Mouse (Mus musculus) colon, adult 2 months (tissue): ENCODE results near the gene Gm9. TPM values are rescaled to one million over a fixed set of nuclear protein-coding genes. Genes with fewer than 3 reads are reported as not detected.

Experiments used
- polyA plus RNA-seq: library from polyadenylated mRNA; depleted of rRNA; stranded (reverse); fragments of >200 nt; gene quantifications from 2 replicates; pipeline ENCODE4 v1.2.3, GENCODE M21; 2012; rRNA removed

Gene Gm9
- polyA plus RNA-seq: not detected in 2 replicates

GRCm38 (mm10) chrX:37210941-37211340 lies at the start of gene Gm9:
Gene Gm9, minus strand, starts transcription at chrX:37211041.

GRCm38 (mm10) chrX:37249619-37250018 lies 38.8 kb upstream of the Gm9 start, which contains the start of gene Rhox3a:
Gene Rhox3a, plus strand, starts transcription at chrX:37249919.

GRCm38 (mm10) chrX:37244676-37245075 lies 33.8 kb upstream of the Gm9 start, which contains the start of gene Rhox2a:
Gene Rhox2a, plus strand, starts transcription at chrX:37244976.

GRCm38 (mm10) chrX:37222158-37222557 lies 11.3 kb upstream of the Gm9 start, which contains the start of gene Rhox1:
Gene Rhox1, minus strand, starts transcription at chrX:37222258.

GRCm38 (mm10) chrX:37191105-37191743 lies 19.6 kb downstream of the Gm9 start, which contains the start of the genes Ndufa1 and Rnf113a1:
Gene Ndufa1, minus strand, starts transcription at chrX:37191163.
Gene Rnf113a1, plus strand, starts transcription at chrX:37191245.

GRCm38 (mm10) chrX:37168742-37169141 lies 42.1 kb downstream of the Gm9 start, which contains the start of gene Akap14:
Gene Akap14, minus strand, starts transcription at chrX:37168842.

Other genes starting within 250 kb of the Gm9 start
- 9.3 and 11.4 TPM in 2 replicates for gene Sept6, start 219.2 kb downstream of the Gm9 start, polyA plus RNA-seq
- not detected in 2 replicates for gene Sowahd, start 162.2 kb downstream of the Gm9 start, polyA plus RNA-seq
- gene Rpl39, start 125.6 kb downstream of the Gm9 start, polyA plus RNA-seq: 31.9 and 65.0 TPM in 2 replicates
- gene Upf3b, start 100.7 kb downstream of the Gm9 start, polyA plus RNA-seq: 1.8 and 2.5 TPM in 2 replicates
- gene Nkap, start 84.2 kb downstream of the Gm9 start, polyA plus RNA-seq: 1.3 and 1.4 TPM in 2 replicates
- gene Akap14, start 42.2 kb downstream of the Gm9 start, polyA plus RNA-seq: not detected in 2 replicates
- 258 and 356 TPM in 2 replicates for gene Ndufa1, start 19.9 kb downstream of the Gm9 start, polyA plus RNA-seq
- gene Rnf113a1, start 19.8 kb downstream of the Gm9 start, polyA plus RNA-seq: 1.6 and 1.9 TPM in 2 replicates
- gene Rhox1, start 11.2 kb upstream of the Gm9 start, polyA plus RNA-seq: not detected in 2 replicates
- not detected in 2 replicates for gene Rhox2a, start 33.9 kb upstream of the Gm9 start, polyA plus RNA-seq
- not detected in 2 replicates for gene Rhox3a, start 38.9 kb upstream of the Gm9 start, polyA plus RNA-seq
- gene Rhox4a, start 54.3 kb upstream of the Gm9 start, polyA plus RNA-seq: not detected in 2 replicates
- gene Rhox3a2, start 169.0 kb upstream of the Gm9 start, polyA plus RNA-seq: not detected in 2 replicates
- not detected in 2 replicates for gene Rhox4a2, start 179.8 kb upstream of the Gm9 start, polyA plus RNA-seq
- not detected in 2 replicates for gene Rhox2b, start 201.0 kb upstream of the Gm9 start, polyA plus RNA-seq
- not detected in 2 replicates for gene Rhox4b, start 221.5 kb upstream of the Gm9 start, polyA plus RNA-seq
- gene Rhox2c, start 242.6 kb upstream of the Gm9 start, polyA plus RNA-seq: not detected in 2 replicates
- gene Rhox3c, start 247.5 kb upstream of the Gm9 start, polyA plus RNA-seq: not detected in 2 replicates